Mouse (Mus musculus) olfactory bulb, adult 2 months (tissue): Measurements from ENCODE around the gene Lmf1. TPM values are rescaled to one million over a fixed set of nuclear protein-coding genes. Genes with fewer than 3 reads are reported as not detected.

Source experiments
- H3K27ac ChIP-seq: fragments of 200-500 bp; 2 replicates; pipeline ENCODE4 v1.5.1; 2012; ENCODE audit warnings: low read depth, low read length; ENCODE audit not compliant: insufficient read depth
- H3K4me1 ChIP-seq: fragments of 200-500 bp; 2 replicates; pipeline ENCODE4 v1.6.1; 2012; ENCODE audit warnings: low read length; ENCODE audit not compliant: control insufficient read depth, insufficient read depth
- H3K4me3 ChIP-seq: fragments of 200-500 bp; 2 replicates; pipeline ENCODE4 v1.5.1; 2012; ENCODE audit warnings: mild to moderate bottlenecking, low read depth, low read length, moderate library complexity; ENCODE audit not compliant: insufficient read depth
- CTCF ChIP-seq: fragments of 200-500 bp; IDR thresholded peaks from 2 replicates; pipeline ENCODE4 v1.5.1; 2012; ENCODE audit warnings: low read depth, mild to moderate bottlenecking, low read length, moderate library complexity; ENCODE audit not compliant: insufficient read depth
- POLR2A ChIP-seq: fragments of 200-500 bp; IDR thresholded peaks from 2 replicates; pipeline ENCODE4 v1.6.1; 2012; ENCODE audit warnings: mild to moderate bottlenecking, low read depth, low read length, moderate library complexity; ENCODE audit not compliant: insufficient read depth
- WGBS: fragments of 180-500 bp; shearing (Covaris S2); methylation state at CpG from one replicate; pipeline ENCODE4 v1.1.7; 2018; 5-methylcytosine and 5-hydroxymethylcytosine counted together
- polyA plus RNA-seq: library from polyadenylated mRNA; stranded (reverse); fragments of >200 nt; gene quantifications from 2 replicates; pipeline ENCODE4 v1.2.4, GENCODE M21; 2012; ENCODE audit warnings: low replicate concordance; ENCODE audit not compliant: missing spikeins, insufficient read depth, insufficient read length

Gene Lmf1
- polyA plus RNA-seq, 1 experiment, result not detected

DNA sequence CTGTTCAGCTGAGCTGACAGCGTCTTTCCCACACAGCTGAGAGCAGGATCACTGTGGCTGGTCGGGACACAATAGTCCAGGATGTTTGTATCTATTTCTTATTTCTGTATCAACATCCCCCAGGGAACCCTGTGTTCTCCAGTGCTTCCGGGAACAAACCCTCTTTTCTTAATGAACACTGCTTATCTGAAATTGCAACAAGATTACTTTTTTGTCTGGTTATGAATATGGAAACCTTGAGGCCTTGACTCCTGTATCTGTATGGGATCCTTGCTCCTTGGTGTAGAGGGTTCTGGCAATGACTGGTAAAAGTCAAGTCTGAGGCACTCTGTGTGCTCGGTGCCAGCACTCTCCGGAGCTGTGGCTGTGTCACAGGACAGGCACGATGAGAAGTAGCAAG, 11.2 kb downstream of the Lmf1 start:
- H3K27ac ChIP-seq, result no peak overlapping the region
- H3K4me3 ChIP-seq, result no peak overlapping the region
- peaks cover 10% of the 10 kb centered on the region; the same call in 1 of the 2 replicates for H3K4me1 ChIP-seq
- TF ChIP-seq POLR2A (no peak), CTCF (no peak)
- WGBS, result 92% methylated on average over 6 of the region's 6 CpGs

DNA sequence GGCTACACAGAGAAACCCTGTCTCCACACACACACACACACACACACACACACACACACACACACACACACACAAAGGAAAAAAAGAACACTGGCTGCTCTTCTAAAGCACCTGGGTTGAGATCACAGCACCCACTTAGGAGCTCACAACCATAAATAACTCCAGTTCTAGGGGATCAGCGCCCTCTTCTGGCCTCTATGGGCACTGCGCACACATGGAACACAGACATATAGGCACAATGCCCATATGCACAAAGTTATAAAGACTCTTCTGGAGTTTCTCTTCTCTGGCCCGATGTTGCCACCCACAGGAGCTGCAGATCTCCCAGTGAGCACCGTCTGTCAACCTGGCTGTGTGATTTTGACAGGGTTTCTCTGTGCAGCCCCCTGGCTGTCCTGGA, 12.1 kb downstream of the Lmf1 start:
- peaks cover 10% of the 10 kb centered on the region; the same call in 1 of the 2 replicates for H3K4me1 ChIP-seq
- TF ChIP-seq POLR2A (no peak), CTCF (no peak)
- WGBS, result 92% methylated on average over 4 of the region's 4 CpGs
- H3K27ac ChIP-seq, result no peak overlapping the region
- no peak overlapping the region for H3K4me3 ChIP-seq

DNA sequence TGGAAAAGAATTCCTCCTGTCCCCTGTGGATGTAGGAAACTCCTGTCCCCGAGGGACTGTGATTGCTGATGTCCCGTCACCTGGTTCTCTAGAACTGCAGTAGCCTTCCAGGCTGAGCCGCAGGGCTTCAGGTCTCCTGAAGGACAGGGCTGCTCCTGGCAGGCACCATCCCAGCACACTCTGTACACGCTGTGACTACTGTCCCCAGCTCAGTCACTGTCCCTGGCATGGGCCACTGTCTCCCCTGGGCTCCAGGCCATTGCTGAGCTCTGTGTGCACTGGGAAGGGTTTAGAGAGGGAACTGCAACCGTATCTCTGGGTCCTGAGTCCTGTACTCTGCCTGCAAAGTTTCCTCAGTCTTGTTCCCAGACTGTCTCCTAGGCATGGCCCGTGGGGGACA, 13.5 kb downstream of the Lmf1 start:
- TF ChIP-seq POLR2A, result no peak
- no peak for TF ChIP-seq CTCF
- Histone ChIP-seq H3K27ac (no peak overlapping the region), H3K4me1 (peaks cover 10% of the 10 kb centered on the region; the same call in 1 of the 2 replicates), H3K4me3 (no peak overlapping the region)
- 86% methylated on average over 6 of the region's 6 CpGs for WGBS

DNA sequence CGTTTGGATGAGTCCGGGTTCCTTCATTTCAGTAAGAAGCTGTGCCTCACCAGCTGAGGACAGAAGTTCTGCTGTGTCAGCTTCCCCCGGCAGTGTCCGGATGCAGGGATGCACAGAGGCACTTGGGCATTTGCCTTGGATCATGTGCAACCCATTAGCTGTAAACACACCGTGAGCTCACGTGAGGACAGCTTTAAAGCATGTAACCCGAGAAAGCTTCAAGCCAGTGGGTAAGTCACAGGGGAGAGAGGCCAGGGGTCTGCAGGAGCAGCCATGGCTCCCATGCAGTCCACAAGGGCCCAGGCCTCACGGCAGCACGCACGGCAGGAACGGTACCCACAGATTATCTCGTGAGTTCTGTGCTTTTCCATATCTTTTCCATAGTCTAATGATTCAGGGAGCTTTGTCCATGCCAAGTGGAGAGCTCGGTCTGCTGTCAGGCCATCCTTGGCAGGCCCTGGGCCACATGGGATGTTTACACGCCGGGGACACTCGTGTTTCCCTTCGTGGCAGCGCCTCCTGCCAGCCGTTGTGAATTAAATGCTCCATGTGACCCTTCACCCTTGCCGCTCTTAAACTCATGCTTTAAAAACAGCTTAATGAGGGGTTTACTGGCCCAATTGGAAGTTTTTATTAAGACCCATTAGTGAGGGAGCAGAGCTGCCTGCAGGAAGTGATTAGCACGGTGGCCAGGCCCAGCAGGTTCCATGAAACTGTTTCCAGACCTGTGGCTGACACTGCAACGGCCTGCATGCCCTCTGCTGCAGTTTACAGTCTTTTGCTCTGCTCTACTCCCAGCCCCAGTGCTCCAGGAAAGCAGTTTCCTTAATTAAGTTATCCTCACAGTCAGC, 14.8 kb downstream of the Lmf1 start:
- WGBS, result 66% methylated on average over 22 of the region's 22 CpGs
- no peak for TF ChIP-seq POLR2A
- TF ChIP-seq CTCF, result no peak
- Histone ChIP-seq H3K4me1 (peaks cover 12% of the 10 kb centered on the region; the same call in 1 of the 2 replicates), H3K4me3 (no peak overlapping the region), H3K27ac (no peak overlapping the region)

DNA sequence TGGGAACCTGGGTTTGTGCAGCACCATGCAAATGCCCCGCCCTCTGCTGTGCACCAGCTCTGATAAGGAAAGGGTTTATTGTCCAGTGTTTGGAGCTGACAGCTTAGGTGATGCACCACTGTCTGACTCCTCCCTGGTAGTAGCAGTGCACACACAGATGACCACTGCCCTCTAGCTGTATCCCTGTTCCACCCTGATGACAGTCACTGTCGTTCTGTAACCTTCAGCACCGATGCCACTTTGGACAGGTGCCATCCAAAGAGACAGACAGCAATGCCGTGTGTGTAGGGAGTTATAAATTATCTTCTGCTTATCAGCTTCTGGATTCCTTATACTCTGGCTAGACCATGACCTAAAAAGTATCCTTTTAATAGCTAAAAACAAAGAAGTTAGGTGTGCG, 16.6 kb downstream of the Lmf1 start:
- Histone ChIP-seq H3K4me1 (peaks cover 12% of the 10 kb centered on the region; the same call in 1 of the 2 replicates), H3K4me3 (no peak overlapping the region), H3K27ac (no peak overlapping the region)
- WGBS, result 83% methylated on average over 5 of the region's 5 CpGs
- TF ChIP-seq CTCF (no peak), POLR2A (no peak)

DNA sequence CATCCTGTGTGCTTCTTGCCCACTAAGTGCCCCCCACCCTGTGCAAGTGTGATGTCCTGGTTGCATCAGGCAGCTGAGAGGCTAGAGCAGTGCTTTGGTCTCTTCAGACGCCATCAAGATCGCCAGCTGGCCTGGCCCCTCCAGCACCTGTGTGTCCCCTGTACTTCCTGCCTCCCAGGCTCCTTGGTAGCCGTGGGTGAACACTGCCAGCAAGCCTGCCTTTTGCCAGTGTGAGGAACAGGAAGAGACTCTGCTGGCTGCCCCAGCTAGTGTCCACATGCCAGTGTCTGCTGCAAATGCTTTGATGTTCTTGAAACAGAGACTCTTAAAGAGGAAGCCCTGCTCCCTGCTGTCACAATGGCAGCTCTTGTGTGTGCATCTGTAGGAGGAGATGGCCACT, 18.7 kb downstream of the Lmf1 start:
- TF ChIP-seq POLR2A (no peak), CTCF (no peak)

DNA sequence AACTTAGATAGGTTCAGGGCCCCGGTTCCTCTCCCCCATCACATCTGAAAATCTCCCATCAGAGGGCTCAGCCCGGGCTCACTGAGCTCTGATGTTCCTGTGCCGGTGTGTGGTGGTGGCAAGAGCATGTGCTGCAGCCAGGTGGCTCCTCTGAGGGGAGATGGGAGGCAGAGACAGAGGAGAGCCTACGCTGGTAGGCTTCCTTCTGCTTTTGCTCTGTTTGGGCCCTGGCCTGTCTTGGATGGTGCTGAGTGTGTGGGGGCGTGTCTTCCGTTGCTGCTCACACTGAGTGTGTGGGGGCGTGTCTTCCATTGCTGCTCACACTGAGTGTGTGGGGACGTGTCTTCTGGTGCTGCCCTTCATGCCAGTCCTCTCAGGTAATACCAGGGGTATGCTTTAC, 23.5 kb downstream of the Lmf1 start:
- Histone ChIP-seq H3K27ac (no peak overlapping the region), H3K4me3 (no peak overlapping the region), H3K4me1 (peaks cover 12% of the 10 kb centered on the region)
- 72% methylated on average over 8 of the region's 8 CpGs for WGBS
- no peak for TF ChIP-seq POLR2A
- no peak for TF ChIP-seq CTCF

More for the DNA sequence above, 18.7 kb downstream of the Lmf1 start:
- Histone ChIP-seq H3K4me1 (peaks cover 18% of the 10 kb centered on the region), H3K4me3 (no peak overlapping the region), H3K27ac (no peak overlapping the region)
- 75% methylated on average over 3 of the region's 3 CpGs for WGBS

DNA sequence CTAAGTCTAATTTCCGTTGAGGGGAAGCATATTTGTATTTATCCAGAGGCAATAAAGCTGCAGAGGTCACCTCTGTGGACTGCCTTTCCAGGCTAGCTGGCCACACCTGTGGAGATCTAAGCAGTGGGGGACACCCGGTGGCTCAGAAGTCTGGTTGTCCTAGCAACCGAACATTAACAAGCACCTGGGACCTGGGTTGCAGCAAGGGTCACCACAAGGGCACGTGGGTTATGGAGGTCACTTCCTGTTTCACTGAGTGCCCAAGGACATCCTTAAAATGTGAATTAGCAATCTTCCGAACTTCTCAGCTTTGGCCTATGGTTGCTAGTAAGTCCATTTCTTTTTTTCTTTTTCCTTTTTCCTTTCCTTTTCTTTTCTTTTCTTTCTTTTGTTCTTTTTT, 25.3 kb downstream of the Lmf1 start:
- WGBS, result 79% methylated on average over 5 of the region's 5 CpGs
- Histone ChIP-seq H3K4me3 (no peak overlapping the region), H3K27ac (no peak overlapping the region), H3K4me1 (peaks cover 22% of the 10 kb centered on the region)
- TF ChIP-seq POLR2A (no peak), CTCF (no peak)

DNA sequence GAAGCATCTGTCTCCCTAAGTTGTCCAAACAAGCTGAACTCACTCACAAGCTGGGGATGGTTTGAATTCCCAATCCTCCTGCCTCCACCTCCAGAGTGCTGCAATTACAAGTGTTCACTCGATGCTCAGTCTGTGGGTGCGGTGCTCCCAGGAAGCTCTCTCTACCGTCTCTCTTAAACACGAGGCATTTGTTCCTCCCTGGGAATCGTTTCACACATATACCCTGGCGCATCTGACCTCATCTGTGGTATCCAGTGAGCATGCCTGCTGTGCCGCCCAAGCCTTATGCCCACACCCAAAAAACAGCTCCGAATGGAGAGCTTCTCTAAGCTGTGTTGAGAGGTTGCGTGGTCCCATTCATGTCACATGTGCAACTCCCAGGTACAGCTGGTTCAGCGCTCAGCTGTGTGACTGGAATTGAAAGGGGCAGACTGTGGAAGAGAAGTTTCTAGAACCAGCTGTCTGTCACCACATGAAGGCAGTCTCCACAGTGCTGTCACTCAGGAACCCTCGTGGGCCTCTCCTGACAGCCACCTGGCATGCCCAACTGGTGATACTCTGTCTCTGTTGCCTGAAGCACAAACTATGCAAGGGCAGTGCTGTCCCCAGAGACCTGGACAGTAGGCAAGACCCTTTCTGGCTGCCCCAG, 29.4 kb downstream of the Lmf1 start:
- WGBS, result 76% methylated on average over 11 of the region's 11 CpGs
- no peak overlapping the region for H3K27ac ChIP-seq
- peaks cover 25% of the 10 kb centered on the region for H3K4me1 ChIP-seq
- H3K4me3 ChIP-seq, result no peak overlapping the region
- TF ChIP-seq POLR2A (no peak), CTCF (no peak)
